Mouse (Mus musculus) adrenal gland, postnatal 4 days (tissue): Measurements from ENCODE around the gene Ak9. TPM values are rescaled to one million over a fixed set of nuclear protein-coding genes. Genes with fewer than 3 reads are reported as not detected.

ENCODE experiments used
- total RNA-seq, 2 experiments: library from RNA; stranded (reverse); gene quantifications; 2 replicates each; pipeline ENCODE4 v1.2.3; 2021

Gene Ak9
- total RNA-seq, 2 experiments from 2014 or later = 0.06 to 0.08 TPM

Other genes starting within 250 kb of the Ak9 start
- gene Gpr6, start 231.7 kb upstream of the Ak9 start, total RNA-seq = not detected
- gene Fig4, start 720 bp upstream of the Ak9 start, total RNA-seq = 10 to 100 TPM; 18.0 to 19.5 TPM
- 10 to 100 TPM; 24.5 to 28.0 TPM for gene Zbtb24, start 146.4 kb downstream of the Ak9 start, total RNA-seq
- 10 to 100 TPM; 28.5 to 29.6 TPM for gene Mical1, start 172.3 kb downstream of the Ak9 start, total RNA-seq
- gene Smpd2, start 186.4 kb downstream of the Ak9 start, total RNA-seq = 10 to 100 TPM; 44.0 to 45.6 TPM
- 1 to 10 TPM; 2.1 to 2.2 TPM for gene Ppil6, start 186.5 kb downstream of the Ak9 start, total RNA-seq
- gene Cd164, start 215.4 kb downstream of the Ak9 start, total RNA-seq = 100 to 1,000 TPM; 195 to 202 TPM